Mouse (Mus musculus) G1E (cell line): ENCODE results near the gene Ptprcap.

Experiments used
- CTCF ChIP-seq: IDR thresholded peaks from 2 replicates; pipeline ENCODE4 v1.5.1; 2012; ENCODE audit warnings: low read depth, low read length, inconsistent platforms, mixed read lengths
- GATA1 ChIP-seq: IDR thresholded peaks from 2 replicates; pipeline ENCODE4 v1.6.1; 2012; ENCODE audit warnings: borderline replicate concordance, low read length, inconsistent platforms, mixed read lengths
- GATA2 ChIP-seq: IDR thresholded peaks from 2 replicates; pipeline ENCODE4 v1.6.1; 2012; ENCODE audit warnings: low read depth, low read length, inconsistent platforms, borderline replicate concordance
- POLR2AphosphoS5 ChIP-seq: IDR thresholded peaks from 2 replicates; pipeline ENCODE4 v1.6.1; 2012; ENCODE audit warnings: low read depth, low read length, inconsistent platforms; ENCODE audit not compliant: insufficient replicate concordance
- TAL1 ChIP-seq: conservative IDR thresholded peaks from 2 replicates; pipeline ENCODE4 v1.6.1; 2012; ENCODE audit warnings: low read depth, low read length, inconsistent platforms, mixed read lengths

DNA sequence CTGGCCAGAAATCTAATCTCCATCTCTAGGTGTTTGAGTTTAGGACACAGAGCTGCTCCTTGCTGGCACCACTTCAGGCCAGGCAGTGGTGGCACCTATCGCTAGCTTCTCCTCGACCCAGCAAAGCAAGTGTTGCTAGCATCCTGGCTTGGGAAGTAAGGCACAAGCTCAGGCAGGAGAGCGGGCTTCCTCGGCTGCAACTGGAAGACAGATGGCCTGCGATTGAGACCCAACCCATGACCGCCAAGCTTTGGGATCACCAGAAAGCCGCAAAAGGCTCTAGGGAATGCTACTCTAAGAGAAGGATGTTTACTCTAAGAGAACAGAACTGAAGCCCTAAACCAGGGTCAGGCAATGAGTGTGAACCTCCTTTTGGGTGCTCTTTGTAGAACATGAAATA lies 23.9 kb upstream of the Ptprcap start:
- TF ChIP-seq CTCF (no peak), GATA1 (no peak), GATA2 (no peak), TAL1 (no peak), POLR2AphosphoS5 (no peak)
